32 mouse cellular contexts compared by ENCODE assay signal in genomic region chr9:104490696-104491095, GRCm38 (mm10). TPM values are rescaled to one million over a fixed set of nuclear protein-coding genes. Genes with fewer than 3 reads are reported as not detected.
DNase-seq lines count a peak whose midpoint lies in the region; ATAC-seq and TF ChIP-seq lines count a peak whose summit lies in the region.
"Had no signal": no experiment of that assay in that cellular context is flagged by ENCODE, and none has a peak within 500 bp of the region (broad histone marks: within the 10 kb centered on the region; RNA-seq: fewer than 3 reads in every experiment).

No protein-coding gene starts in this region.

- no peak overlapping the region for H3K9ac ChIP-seq in lung, postnatal 0 days (replicated peaks; ENCODE audit: low read depth)
- H3K9ac ChIP-seq: embryonic facial prominence, embryonic 13.5 days; forebrain, embryonic 13.5 days; forebrain, postnatal 0 days; heart, embryonic 15.5 days; hindbrain, embryonic 12.5 days; hindbrain, embryonic 15.5 days had no signal

- no peak for TF ChIP-seq POLR2A in bone marrow macrophage, adult 2 months (IDR thresholded peaks at IDR 0.05; ENCODE audit: borderline replicate concordance, low read depth, low read length)

- H3K36me3 ChIP-seq in lung, postnatal 0 days (ENCODE audit: insufficient read depth, low read length), result no peaks in the 10 kb centered on the region
- H3K36me3 ChIP-seq: embryonic facial prominence, embryonic 10.5 days; embryonic facial prominence, embryonic 13.5 days; heart, embryonic 15.5 days; hindbrain, embryonic 12.5 days; hindbrain, embryonic 15.5 days had no signal

- no peak for TF ChIP-seq EP300 in lung, postnatal 0 days (IDR thresholded peaks at IDR 0.05)

- no peaks in the 10 kb centered on the region for H3K27me3 ChIP-seq in lung, postnatal 0 days (replicated peaks; ENCODE audit: insufficient read depth, low read length)
- H3K27me3 ChIP-seq: embryonic facial prominence, embryonic 13.5 days; forebrain, embryonic 13.5 days; heart, embryonic 15.5 days; hindbrain, embryonic 12.5 days; hindbrain, embryonic 15.5 days had no signal

- intact Hi-C loops in heart, postnatal 25 days (cut with DNase I), result no loop called here

- no peak overlapping the region for H3K4me3 ChIP-seq in lung, postnatal 0 days (ENCODE audit: low read depth, low read length)
- no peak overlapping the region for H3K4me3 ChIP-seq in bone marrow macrophage, adult 2 months (ENCODE audit: insufficient read depth, low read length)
- H3K4me3 ChIP-seq: embryonic facial prominence, embryonic 10.5 days; embryonic facial prominence, embryonic 13.5 days; erythroblast, embryonic 14.5 days; forebrain, embryonic 13.5 days; gastrocnemius, adult 2 months; heart, embryonic 15.5 days; hindbrain, embryonic 12.5 days; hindbrain, embryonic 15.5 days had no signal

- no peaks in the 10 kb centered on the region for H3K4me1 ChIP-seq in lung, postnatal 0 days (ENCODE audit: insufficient read depth, low read depth, low read length)
- peaks cover 12% of the 10 kb centered on the region for H3K4me1 ChIP-seq in bone marrow macrophage, adult 2 months (ENCODE audit: control insufficient read depth, insufficient read depth, low read length)
- H3K4me1 ChIP-seq: embryonic facial prominence, embryonic 13.5 days; forebrain, embryonic 13.5 days; heart, embryonic 15.5 days; hindbrain, embryonic 12.5 days; hindbrain, embryonic 15.5 days had no signal

- H3K27ac ChIP-seq in lung, postnatal 0 days (ENCODE audit: low read length), result no peak overlapping the region
- peak overlapping the region; percentile 40; the same call in 1 of the 2 replicates for H3K27ac ChIP-seq in bone marrow macrophage, adult 2 months (ENCODE audit: insufficient read depth, low read depth, low read length)
- H3K27ac ChIP-seq: embryonic facial prominence, embryonic 10.5 days; embryonic facial prominence, embryonic 13.5 days; forebrain, embryonic 13.5 days; gastrocnemius, adult 2 months; heart, embryonic 15.5 days; hindbrain, embryonic 12.5 days; hindbrain, embryonic 15.5 days had no signal

- TF ChIP-seq CTCF in lung, postnatal 0 days (IDR thresholded peaks at IDR 0.05), result no peak
- no peak for TF ChIP-seq CTCF in bone marrow macrophage, adult 2 months (IDR thresholded peaks at IDR 0.05; ENCODE audit: low read depth, low read length)

- H3K4me2 ChIP-seq in lung, postnatal 0 days (replicated peaks; ENCODE audit: low read depth, low read length), result no peak overlapping the region
- H3K4me2 ChIP-seq: embryonic facial prominence, embryonic 13.5 days; forebrain, embryonic 13.5 days; heart, embryonic 11.5 days; heart, embryonic 15.5 days; hindbrain, embryonic 12.5 days; hindbrain, embryonic 15.5 days had no signal

- ATAC-seq in lung, postnatal 0 days, result no peak
- ATAC-seq in hematopoietic stem cell, adult 5-6 weeks (replicated peaks in 1 of 2; ENCODE audit: insufficient read depth in 1 of 2, low FRiP score in 2 of 2, low TSS enrichment in 1 of 2, low read depth in 1 of 2, poor library complexity in 2 of 2, severe bottlenecking in 2 of 2), result peak; percentile 45 to 79; a peak in 3 of 4 replicates
- ATAC-seq in monocyte, adult 5-6 weeks (replicated peaks; ENCODE audit: insufficient number of reproducible peaks, low FRiP score, low TSS enrichment, poor library complexity, severe bottlenecking), result peak; percentile 31; the same call in 1 of the 2 replicates
- ATAC-seq: CD4-positive, CD25-positive, alpha-beta regulatory T cell, adult 4 months; forebrain, embryonic 13.5 days; forebrain, postnatal 0 days; intestine, postnatal 0 days; Patski had no signal

- no peaks in the 10 kb centered on the region for H3K9me3 ChIP-seq in lung, postnatal 0 days (ENCODE audit: low read length)
- H3K9me3 ChIP-seq: embryonic facial prominence, embryonic 10.5 days; embryonic facial prominence, embryonic 13.5 days; forebrain, embryonic 13.5 days; heart, embryonic 15.5 days; hindbrain, embryonic 12.5 days; hindbrain, embryonic 15.5 days had no signal

- peak; percentile 11 for DNase-seq in lung, postnatal 0 days (ENCODE audit: low spot score)
- DNase-seq in lung, postnatal 10 days, result no peak
- no peak for DNase-seq in layer of hippocampus, postnatal 10 days (ENCODE audit: low spot score in 2 of 2)
- DNase-seq in heart, postnatal 25 days (ENCODE audit: low spot score), result no peak
- no peak for DNase-seq in spleen, postnatal 10 days (ENCODE audit: low spot score in 2 of 2)
- DNase-seq: adrenal gland, postnatal 10 days; adrenal gland, postnatal 36 days; cerebellum, adult 11 months; cerebellum, adult 2 months; cerebellum, adult 9-11 months; cerebellum, postnatal 25 days; embryo, embryonic 11 days; forebrain, postnatal 0 days; gastrocnemius, adult 2 months; gastrocnemius, postnatal 14 days; heart, postnatal 10 days; heart, postnatal 4 days had no signal

RNA-seq across cellular contexts. Expression of gene Cpne4, which starts 56.4 kb away (rescaled TPM):
- 0.16 and 0.18 TPM in 2 replicates for polyA plus RNA-seq in lung, postnatal 0 days (2015; fragmentation: Nextera tagmentation; extraction: Ambion mirVana)
- polyA plus RNA-seq in bone marrow macrophage, adult 2 months (2012; ENCODE audit: insufficient read depth, insufficient read length, missing spikeins), result not detected in 2 replicates
- total RNA-seq in hematopoietic stem cell, adult 5-6 weeks (2017), result not detected in 2 replicates
- not detected in 3 replicates for total RNA-seq in monocyte, adult 5-6 weeks (2017)
- total RNA-seq in layer of hippocampus, postnatal 10 days (2021), result 100 to 1,000 TPM; 112 to 118 TPM
- total RNA-seq in heart, postnatal 25 days (2021), result under 1 TPM in 1 of 2 experiments, not detected in 1; 0.08 TPM
- total RNA-seq: gastrocnemius, adult 2 months; gastrocnemius, postnatal 14 days; heart, postnatal 10 days; heart, postnatal 4 days had no signal
- polyA plus RNA-seq: C2C12; CD4-positive, CD25-positive, alpha-beta regulatory T cell, adult 4 months; erythroblast, embryonic 14.5 days had no signal

Comparison
In these comparisons a context has a peak if more than half of its experiments do, and no peak if none do; other contexts are left out.
1. RNA of gene Cpne4, which starts 56.4 kb away (total RNA-seq): 112 to 118 TPM in layer of hippocampus, postnatal 10 days; 0.08 TPM in heart, postnatal 25 days, not detected in hematopoietic stem cell, adult 5-6 weeks and not detected in monocyte, adult 5-6 weeks; every median in the first group is over 100 times any median in the second.